Mouse (Mus musculus) fibroblast of lung, adult 2 months (primary cell): ENCODE measurements around the gene Mtx3.
A peak's percentile ranks its signal among the peaks of the same experiment; 100 is the strongest.
"Not testable (repeated sequence)": the region's sequence is repeated elsewhere in the genome, so short reads cannot be mapped to it uniquely, and the experiment has no call there.

Source experiments
- DNase-seq: peaks from one replicate; pipeline ENCODE4 v3.0.0-alpha.2; 2011; ENCODE audit warnings: low read depth

Mtx3 gene

DNA sequence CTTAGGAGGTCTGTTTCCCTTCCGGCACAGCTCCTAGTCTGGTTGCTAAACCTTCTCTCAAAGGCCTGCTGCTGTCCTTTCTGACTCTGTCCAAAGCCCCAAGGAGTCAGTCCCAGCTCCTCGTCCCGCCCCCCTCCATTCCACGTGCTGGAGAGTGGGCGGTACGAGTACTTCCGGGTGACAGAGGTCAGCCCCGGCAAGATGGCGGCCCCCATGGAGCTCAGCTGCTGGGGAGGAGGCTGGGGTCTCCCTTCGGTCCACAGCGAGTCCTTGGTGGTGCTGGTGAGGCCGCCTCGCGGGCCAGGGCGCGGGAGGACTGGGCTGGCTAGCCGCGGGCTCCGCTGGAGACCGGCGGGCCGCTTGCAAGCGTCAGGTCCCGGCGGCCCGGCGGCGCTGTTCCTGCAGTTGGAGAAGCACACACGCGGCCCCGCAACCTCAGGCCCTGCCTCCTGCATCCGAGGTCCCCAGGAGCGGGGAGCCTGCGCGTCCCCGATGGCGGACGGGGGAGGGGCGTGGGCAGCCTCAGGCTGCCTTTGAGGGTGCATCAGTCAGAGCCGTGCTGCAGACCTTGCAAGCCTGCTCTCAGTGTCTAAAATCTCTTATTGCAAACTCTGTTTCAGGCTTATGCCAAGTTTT is at the start of gene Mtx3:
Gene Mtx3, plus strand, starts transcription at position 175 of the 636 bp plus-strand sequence.
- DNase-seq = no peak

DNA sequence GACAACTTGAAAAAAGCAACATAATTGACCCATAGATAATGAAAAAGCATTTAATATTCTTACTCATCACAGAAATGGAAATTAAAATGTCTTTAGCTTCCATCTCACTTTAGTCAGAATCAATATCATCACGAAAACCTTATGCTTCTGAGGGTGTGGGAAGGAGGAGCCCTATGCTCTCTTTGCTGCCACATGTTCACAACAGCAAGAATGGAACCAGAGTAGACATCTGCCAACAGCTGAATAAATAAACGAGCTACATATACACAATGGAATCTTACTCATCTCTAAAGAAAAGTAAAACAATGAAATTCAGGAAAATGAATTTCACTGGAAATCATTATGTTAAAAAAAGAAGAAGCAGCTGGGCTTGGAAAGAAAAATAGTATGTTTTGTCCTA is 45.7 kb upstream of the Mtx3 start:
- no peak for DNase-seq

DNA sequence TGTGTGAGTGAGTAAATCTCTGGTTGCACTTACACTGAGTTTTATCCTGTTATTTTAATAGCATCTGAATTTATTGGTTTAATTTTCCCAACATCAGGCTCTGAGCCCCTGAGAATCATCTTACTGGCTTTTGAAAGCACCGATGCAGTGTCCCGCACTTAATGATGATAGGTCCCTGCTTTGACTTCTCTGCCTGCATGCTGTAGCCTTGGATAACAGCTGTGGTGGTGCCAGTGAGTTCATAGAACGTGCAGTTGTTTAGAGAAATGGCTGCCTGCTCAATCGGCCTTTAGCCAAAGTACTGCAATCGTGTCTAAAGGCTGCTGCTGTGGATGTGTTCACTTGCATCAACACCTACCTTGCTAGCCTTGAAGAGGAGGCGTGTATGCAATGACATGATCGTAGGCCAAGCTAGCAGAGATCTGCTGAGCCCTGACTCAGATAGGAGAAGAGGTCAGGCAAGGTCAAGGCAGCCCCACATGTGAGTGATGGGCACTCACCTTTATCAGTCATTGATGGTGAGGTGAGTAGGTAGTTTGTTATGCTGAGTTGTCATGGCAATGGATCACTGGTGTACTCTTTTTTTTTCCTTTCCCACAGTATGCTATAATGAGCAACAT is 45.1 kb upstream of the Mtx3 start:
- no peak for DNase-seq

DNA sequence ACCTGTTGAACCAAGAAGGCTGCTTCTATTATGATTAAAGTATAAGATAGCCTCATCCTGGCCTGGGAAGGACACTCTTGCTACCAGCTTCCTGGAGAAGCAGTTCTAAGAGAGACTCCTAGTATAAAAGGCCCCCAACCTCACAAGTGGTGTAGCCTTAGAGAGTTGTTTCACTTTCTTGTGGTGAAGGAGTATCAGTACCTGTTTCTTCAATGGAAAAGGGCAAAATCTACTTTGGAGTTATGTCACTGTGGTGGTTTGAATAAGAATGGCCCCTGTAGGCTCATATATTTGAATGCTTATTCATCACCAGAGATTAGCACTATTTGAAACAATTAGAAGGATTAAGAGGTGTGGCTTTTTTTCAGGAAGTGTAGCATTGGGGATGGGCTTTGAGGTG is 37.8 kb upstream of the Mtx3 start:
- no peak for DNase-seq

DNA sequence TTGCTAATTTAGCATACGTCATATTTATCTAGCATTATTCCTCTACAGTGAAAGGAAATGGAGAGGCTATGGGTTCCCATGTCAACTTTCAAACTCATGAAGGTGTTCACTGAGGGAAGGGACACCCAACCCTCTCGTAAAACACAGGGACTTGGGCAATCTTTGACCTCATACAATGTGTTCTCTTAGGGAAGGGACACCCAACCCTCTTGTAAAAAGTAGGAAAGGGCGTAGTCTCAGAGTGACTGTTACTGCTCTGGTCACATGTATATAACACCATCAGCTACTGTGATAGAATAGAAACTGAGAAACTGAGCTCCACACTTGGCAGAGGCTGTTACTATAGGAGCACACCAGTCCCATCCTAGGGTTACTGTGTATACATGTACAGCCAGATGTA is 36.7 kb upstream of the Mtx3 start:
- no peak for DNase-seq

DNA sequence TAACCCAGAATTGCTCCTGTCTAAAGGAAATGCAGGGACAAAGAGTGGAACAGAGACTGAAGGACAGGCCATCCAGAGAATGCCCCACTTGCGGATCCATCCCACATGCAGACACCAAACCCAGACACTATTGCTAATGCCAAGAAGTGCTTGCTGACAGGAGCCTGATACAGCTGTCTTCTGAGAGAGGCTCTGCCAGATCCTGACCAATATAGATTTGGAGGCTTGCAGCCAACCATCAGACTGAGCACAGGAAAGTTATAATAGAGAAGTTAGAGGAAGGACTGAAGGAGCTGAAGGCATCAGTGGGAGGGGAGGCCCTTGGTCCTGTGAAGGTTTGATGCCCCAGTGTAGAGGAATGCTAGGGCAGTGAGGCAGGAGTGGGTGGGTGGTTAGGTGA is 34.0 kb upstream of the Mtx3 start:
- not testable (repeated sequence) for DNase-seq

DNA sequence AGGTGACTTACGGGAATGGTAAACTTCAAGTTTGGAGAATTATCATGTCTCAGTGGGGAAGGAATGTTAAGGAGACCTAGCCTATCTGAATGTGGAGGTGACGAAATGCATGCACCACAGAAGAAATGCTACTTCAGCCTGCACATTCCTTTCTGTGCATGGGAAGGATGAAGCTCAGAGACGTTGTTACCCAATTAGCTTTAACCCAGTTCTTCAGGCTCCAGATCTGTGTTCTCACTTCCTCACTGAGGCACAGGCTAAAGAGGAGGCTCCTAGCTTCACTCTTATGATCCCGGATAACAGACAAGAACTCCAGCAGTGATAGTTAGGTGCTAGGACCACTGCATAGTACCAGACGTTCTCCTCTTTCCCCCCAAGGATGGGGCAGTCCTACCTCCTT is 28.2 kb upstream of the Mtx3 start:
- no peak for DNase-seq

DNA sequence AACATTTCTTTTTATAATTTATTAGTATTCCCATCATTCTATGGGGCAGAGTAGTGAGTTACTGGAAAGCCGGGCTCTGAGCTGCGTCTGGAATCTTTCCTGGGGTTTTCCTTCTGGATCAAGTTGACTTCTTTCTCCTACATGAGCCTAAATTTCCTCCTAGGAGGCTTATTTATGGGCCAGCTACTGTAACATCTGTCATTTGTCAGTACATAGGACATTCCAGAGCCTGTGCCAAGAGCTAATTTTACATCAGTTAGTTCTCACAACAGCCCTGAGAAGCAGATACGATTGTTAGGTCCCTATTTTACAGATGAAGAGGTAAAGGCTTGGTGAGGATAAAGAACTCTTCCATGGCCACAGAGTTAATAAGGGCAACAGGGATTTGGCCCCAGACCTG is 27.2 kb upstream of the Mtx3 start:
- DNase-seq = no peak

DNA sequence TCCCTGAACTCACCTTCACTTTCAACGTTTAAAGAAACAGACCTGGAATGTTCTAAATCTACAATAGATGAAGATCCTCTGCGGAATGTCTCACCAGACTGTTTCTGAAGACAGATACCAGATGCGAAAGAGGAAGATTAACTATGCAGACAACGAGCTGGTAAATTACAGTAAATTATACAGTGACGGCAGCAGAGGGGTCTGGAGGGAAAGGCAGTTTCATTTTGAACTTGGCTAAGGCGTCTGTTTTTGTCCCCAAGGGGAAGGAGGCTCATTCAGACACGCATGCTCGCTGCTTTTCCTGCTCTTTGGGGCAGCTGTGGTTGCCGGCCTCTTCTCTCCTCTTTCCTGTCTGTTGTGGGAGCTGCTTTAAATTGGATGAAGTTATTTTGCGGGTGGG is 15.7 kb upstream of the Mtx3 start:
- no peak for DNase-seq

DNA sequence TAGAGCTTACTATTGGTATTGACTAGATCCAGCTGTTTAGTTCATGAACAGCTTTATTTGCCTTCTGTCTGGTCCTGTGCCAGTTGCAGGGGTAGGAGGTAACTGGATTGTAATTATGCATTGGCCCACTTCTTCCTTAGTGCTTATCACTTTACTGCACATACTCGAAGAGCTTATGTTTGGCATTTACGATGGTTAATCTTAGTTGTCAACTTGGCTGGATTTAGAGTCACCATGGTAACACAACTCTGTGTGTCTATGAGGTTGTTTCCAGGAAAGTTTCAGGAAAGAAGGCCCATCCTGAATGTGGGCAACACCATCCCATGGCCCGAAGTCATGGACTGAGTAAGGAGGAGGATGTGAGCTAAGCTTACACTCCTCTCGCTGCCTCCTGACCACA is 11.4 kb upstream of the Mtx3 start:
- no peak for DNase-seq

DNA sequence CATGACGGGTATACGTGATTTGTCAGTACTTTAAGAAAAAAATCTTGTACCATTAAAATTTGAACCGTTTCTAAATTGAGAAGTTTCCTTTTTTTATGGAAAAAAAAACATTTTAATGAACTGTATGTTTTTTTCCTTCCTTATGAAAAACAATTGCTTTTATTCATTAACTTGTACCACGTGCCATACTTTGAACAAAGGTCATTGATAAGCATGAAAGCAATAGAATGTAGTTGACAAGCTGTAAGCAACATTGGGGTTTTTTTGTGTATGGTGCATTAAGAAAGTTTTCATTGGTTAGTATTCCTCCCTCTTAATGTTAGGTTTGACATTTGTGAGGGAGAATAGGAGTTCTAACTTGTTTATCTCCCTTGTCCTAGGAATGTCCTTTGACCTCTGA is 1.9 kb downstream of the Mtx3 start:
- no peak for DNase-seq

DNA sequence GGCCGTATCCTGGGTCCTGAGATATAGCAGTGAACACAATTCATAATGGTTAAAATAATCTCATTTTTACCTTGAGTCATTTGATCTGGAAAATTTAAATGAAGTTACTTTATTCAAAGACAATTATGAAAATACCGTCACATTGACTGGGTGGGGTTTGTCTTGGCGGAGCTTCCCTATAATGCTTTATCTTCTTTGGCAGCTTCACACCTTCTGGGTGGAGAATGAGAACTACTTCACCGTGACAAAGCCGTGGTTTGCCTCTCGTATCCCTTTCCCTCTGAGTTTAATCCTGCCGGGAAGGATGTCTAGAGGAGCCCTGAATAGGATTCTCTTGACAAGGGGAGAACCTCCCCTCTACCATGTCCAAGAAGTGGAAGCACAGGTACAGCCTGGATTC is 2.8 kb downstream of the Mtx3 start:
- no peak for DNase-seq

DNA sequence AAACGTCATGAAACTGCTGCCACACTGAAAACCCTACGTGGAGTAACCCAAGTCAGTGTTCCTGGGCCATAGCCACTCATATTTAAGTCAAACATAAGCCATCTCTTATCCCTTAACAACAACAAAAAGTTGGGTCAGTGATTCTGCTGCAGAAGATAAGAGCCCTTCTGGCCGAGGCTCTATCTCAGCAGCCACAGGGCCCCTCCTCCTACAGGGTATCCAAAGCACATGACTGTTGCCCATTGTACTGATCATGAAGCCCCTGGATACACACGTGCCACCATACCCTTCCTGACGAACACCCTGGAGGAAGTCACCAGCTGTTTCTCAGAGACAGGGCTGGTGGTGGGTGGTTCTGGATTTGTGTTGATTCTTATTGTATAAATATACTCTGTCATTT is 3.4 kb downstream of the Mtx3 start:
- DNase-seq = no peak

DNA sequence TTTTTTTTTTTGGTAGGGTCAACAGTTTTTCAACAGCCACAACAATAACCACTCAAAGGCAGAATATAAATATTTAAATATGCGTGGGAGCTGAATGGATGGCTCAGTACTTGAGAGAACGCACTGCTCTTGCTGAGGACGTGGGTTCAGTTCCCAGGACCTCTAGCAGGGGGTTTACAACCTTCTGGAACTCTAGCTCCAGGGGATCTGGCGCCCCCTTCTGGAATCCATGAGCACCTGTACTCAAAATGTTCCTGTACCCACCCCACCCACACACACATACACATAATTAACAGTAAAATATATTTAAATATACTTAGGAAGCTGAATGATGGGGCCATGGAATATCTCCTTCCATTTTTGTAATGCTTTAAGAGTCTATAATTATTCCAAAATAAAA is 11.3 kb downstream of the Mtx3 start:
- no peak for DNase-seq

DNA sequence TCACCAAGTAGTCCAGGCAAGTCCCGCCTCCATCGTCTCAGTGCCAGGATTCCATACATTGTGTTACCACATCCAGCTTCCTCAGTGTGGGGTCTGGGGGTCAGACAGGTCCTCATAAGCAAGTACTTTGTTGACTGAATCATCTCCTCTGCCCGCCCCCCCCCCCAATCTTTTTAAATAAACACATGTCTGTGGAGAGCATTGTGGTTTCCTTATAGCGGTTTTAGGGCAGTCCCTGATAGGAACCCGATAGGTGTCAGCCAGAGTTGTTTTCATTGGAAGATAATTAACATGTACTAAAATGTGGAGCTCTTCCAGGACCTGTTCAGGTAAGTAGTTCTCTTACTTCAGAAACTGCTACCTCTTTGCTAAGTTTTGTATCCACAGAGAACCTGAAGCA is 14.2 kb downstream of the Mtx3 start:
- no peak for DNase-seq

DNA sequence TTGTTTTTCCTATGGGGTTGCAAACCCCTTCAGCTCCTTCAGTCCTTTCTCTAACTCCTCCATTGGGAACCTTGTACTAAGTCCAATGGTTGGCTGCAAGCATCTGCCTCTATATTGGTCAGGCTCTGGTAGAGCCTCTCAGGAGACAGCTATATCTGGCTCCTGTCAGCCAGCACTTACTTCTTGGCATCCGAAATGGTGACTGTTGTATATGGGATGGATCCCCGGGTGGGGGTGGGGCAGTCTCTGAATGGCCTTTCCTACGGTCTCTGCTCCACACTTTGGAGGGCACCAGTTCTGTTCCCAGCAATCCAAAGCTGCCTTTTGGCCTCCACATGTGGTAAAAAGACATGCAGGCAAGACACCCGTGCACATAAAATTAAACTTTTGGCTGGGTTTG is 15.4 kb downstream of the Mtx3 start:
- DNase-seq = no peak

DNA sequence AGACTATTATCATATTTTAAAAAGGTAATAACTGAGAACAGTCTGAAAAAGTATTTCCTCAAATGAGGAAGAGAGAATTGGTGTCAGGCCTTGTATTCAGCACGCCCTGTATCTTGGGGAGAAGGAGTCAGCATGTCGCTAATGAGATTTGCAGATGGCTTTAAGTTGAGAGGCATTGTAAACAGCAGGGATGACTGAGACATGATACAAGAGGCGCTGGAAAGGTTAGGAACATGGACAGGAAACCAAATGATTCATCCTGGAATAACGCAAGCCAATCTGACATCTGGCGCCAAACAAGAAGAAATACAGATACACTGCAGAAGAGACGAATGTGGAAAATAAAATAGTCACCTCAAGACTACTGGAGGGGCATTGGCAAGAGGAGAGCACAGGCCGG is 20.8 kb downstream of the Mtx3 start:
- DNase-seq = peak; percentile 18

DNA sequence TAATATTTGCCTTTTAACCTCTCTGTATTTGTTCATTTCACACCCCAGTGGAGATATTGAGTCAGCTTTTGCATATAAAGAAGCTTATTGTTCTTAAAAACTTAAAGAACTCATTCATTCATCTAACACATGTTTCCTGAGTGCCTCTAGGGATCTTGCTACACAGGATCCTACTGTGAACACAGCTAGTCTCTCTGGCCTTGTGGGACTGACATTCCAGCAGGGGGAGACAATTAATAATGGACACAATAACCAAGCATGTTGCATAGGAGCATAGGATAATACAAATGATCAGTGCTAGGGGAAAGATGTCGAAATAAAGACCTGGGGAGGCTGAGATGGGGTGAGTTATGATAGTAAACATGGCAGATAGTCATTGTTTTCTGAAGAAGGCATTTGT is 22.1 kb downstream of the Mtx3 start:
- peak; percentile 16 for DNase-seq

DNA sequence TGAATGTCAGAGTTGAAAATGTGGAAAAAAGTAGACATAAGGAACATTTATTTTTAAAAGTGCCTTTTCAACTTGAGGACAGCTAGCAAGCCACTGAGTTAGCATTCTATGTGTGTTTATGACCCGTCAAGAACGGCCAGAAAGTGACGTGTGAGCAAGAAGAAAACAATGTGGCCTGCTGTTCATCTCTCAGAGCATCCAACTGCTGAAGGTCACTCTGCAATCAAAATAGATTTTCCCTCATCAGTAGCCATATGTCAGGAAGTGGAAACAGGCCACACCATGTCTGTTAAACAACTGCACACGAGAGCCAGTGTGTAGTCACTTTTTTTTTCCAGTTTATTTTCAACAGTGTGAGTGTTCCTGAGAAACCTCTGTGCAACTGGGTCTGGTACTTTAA is 35.0 kb downstream of the Mtx3 start:
- no peak for DNase-seq

DNA sequence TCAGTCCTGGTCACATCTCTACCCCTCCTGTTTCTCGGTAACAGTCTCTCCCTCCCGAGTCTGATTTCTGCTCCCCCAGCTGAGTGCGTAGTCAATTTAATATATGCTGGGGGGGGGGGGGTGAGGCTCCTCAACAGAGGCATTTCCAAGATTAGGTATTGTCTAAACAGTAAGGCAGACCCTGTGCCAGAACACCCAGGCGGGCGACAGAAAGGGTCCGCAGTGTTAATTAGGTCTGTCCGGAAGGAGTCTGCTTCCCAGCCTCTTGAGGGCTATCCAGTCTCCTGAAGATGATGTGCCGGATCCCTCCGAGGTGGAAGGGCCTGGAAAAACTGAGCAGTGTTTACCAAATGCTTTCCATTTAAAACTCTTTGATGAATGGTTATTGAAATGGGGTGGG is 35.4 kb downstream of the Mtx3 start:
- no peak for DNase-seq

DNA sequence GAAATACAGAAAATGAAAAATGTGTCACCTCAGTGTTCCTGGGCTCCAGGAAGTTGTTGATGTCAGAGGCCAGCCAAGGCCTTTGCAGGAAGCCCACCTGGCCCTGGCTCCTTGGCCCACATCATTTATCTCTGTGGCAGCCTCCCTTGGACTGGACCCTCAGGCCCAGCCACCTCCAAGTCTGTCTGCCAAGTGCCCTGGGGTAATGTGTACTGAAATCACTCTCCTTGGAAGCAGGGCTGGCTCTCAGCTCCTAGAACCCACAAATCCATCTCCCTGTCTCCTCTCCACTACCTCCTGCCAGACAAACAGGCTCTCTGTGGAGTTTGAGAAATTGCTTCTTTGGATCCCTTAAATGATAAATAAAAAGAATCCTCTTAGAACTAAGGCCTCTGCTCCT is 36.0 kb downstream of the Mtx3 start:
- DNase-seq = peak; percentile 43

DNA sequence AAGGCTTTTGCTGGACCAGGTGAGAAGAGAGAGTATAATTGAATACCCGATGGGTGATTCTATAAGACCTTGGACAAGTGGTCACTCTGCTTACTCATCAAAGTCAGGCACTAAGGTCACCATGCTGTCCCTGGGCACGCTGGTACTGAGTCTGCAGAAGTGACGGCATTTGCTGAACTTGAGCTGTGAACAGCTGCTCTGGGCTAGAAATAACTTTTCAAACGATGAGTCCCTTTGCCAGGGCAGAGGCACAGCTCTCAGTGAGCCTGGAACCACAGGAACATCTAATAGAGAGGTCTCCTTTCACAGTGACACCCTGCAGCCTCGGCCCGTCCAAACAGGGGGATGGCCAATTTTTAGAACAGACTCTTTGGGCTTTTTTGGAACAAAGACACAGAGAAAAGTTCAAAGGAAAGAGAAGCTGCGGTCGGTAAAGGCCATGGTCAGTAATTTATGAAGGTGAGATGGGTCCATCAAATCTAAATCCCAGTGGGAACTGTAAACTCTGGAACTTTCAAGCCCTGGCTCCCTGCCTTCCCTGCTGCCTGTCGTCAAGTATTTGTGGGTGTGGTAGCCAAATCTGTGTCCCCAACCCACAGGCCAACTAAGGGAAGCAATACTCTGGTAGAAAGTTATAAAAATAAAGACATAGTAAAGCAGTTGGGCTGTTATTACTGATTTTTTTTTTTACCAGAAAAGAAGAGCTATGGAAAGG is 37.9 kb downstream of the Mtx3 start:
- DNase-seq = no peak

DNA sequence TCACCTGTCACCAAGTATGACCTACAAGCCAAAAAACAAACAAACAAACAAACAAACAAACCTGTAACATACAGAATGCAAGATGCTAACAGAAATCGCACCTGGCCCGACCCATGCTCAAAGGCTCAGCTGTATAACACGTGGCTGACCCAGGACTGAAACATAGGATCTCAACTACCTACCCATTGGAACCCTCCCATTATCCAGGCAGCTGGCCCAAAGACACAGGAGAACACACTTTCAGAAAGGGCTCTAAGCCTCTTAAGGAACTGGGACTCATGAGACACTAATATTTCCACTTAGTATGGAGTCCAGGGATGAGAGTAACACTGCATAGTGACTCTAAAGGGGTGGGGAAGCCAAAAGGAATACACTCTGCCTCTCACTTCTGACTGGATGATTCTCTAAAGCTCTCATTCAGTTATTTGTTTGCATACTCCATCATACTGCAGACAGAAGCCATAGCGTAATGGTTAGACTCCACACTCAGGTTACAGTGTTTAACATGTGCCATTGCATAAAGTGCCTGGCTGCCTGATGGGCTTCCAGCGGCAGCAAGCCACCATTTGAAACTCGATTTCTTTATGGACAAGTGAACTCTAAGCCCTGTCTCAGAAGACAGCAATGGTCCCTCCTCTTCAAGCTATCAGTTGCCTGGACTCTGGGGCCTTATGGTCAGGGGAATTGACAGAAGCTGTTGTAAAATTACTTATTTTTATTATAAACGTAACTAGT is 38.6 kb downstream of the Mtx3 start:
- DNase-seq = no peak
